Mouse (Mus musculus): ENCODE data around the gene Tlx1. TPM values are rescaled to one million over a fixed set of nuclear protein-coding genes. Genes with fewer than 3 reads are reported as not detected.
A peak's percentile ranks its signal among the peaks of the same experiment; 100 is the strongest.

The Tlx1 gene
- not detected in 2 replicates for polyA plus RNA-seq (2015; fragmentation: Nextera tagmentation; extraction: Ambion mirVana)

DNA sequence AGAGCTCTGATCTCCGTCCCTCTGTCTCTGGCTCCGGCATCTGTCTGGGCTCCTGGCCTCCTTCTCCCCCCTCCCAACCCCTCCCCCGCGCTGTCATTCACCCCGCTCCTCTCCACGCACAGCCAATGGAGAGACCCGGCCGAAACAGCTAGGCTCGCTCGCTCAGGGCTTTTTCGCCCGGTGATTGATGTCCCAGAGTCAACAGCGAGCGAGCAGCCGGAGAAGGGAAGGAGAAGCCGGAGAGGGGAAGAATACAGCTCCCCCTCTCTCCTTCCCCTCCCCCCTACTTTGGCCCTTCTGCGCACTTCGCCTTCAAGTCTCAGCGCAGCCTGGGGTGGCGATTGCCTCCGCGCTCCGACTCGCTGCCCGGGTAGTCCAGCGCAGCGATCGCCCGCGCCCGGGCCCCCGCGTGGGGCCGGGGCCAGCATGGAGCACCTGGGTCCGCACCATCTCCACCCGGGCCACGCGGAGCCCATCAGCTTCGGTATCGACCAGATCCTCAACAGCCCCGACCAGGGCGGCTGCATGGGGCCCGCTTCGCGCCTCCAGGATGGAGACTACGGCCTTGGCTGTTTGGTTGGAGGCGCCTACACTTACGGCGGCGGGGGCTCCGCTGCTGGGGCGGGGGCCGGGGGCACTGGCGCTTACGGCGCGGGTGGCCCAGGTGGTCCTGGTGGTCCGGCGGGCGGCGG is at the start of gene Tlx1:
Gene Tlx1, plus strand, starts transcription at position 191 of the 692 bp plus-strand sequence.
- Histone ChIP-seq H3K9ac (ENCODE audit: low read length) (no peak within 1 kb of the TSS), H3K4me3 (ENCODE audit: low read length) (peak within 1 kb of the TSS; percentile 30), H3K4me2 (ENCODE audit: low read depth, low read length) (peak within 1 kb of the TSS; percentile 39; the same call in 1 of the 2 replicates), H3K36me3 (ENCODE audit: control insufficient read depth, insufficient read depth, low read length) (no peaks in the 10 kb centered on the region), H3K27ac (ENCODE audit: low read length) (no peak within 1 kb of the TSS), H3K4me1 (replicated peaks; ENCODE audit: control insufficient read depth, insufficient read depth, low read length) (peaks cover 11% of the 10 kb centered on the region), H3K27me3 (ENCODE audit: control insufficient read depth, insufficient read depth, low read depth, low read length) (peaks cover 95% of the 10 kb centered on the region), H3K9me3 (ENCODE audit: control insufficient read depth, low read length) (no peaks in the 10 kb centered on the region; the same call in 1 of the 2 replicates)
- WGBS = under 1% methylated on average over 55 of the region's 61 CpGs
- ATAC-seq (ENCODE audit: low read depth) = peak; percentile 31; the same call in 1 of the 2 replicates

DNA sequence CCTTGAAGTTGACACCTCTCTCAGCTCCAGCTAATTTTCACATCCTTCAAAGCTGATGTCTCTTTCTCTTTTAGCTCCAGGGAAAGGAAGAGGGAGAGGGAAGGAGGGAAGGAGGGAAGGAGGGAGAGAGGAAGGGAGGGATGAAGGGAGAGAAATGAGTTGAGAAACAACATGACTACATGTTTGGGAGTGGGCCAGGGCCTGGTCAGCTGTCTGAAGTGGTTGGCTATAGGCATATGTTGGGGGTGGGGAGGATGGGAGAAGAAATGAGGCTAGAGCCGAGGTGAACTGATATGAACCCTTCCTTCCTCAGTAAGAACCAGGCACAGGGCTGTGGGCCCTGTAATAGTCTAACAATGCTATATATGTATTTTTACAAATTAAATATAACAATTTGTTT is 44.9 kb upstream of the Tlx1 start:
- no peak overlapping the region for H3K27ac ChIP-seq (ENCODE audit: low read length)
- H3K4me2 ChIP-seq (ENCODE audit: low read depth, low read length) = no peak overlapping the region
- no peaks in the 10 kb centered on the region for H3K4me1 ChIP-seq (replicated peaks; ENCODE audit: control insufficient read depth, insufficient read depth, low read length)
- H3K4me3 ChIP-seq (ENCODE audit: low read length) = no peak overlapping the region
- H3K9ac ChIP-seq (ENCODE audit: low read length) = no peak overlapping the region
- H3K27me3 ChIP-seq (ENCODE audit: control insufficient read depth, insufficient read depth, low read depth, low read length) = peaks cover 20% of the 10 kb centered on the region
- no peaks in the 10 kb centered on the region for H3K36me3 ChIP-seq (ENCODE audit: control insufficient read depth, insufficient read depth, low read length)
- ATAC-seq (ENCODE audit: low read depth) = no peak
- WGBS = 14% methylated on average over 1 of the region's 1 CpGs
- no peaks in the 10 kb centered on the region for H3K9me3 ChIP-seq (ENCODE audit: control insufficient read depth, low read length)

DNA sequence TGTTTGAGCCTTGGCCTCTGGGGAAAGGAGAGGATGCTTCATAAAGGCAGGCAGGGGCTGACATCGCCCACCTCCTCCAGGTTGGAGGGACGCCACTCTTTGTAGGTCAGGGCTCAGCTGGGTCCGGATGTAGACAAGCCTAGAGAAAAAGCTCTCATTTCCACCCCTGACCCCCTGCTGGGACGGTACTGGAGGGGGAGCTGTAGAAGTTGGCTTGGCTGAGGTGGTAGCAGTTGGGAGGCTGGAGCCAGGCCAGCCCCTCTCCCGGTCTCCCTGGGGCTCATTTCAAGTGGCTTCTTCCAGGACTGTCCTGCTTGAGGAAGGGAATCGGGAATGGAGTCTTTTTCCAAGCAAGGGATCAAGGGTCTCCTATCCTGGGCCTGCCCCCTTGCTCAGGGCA is 43.8 kb upstream of the Tlx1 start:
- Histone ChIP-seq H3K4me3 (ENCODE audit: low read length) (no peak overlapping the region), H3K9ac (ENCODE audit: low read length) (no peak overlapping the region), H3K4me2 (ENCODE audit: low read depth, low read length) (no peak overlapping the region), H3K9me3 (ENCODE audit: control insufficient read depth, low read length) (no peaks in the 10 kb centered on the region), H3K27ac (ENCODE audit: low read length) (no peak overlapping the region), H3K4me1 (replicated peaks; ENCODE audit: control insufficient read depth, insufficient read depth, low read length) (no peaks in the 10 kb centered on the region), H3K27me3 (ENCODE audit: control insufficient read depth, insufficient read depth, low read depth, low read length) (peaks cover 20% of the 10 kb centered on the region), H3K36me3 (ENCODE audit: control insufficient read depth, insufficient read depth, low read length) (no peaks in the 10 kb centered on the region)
- WGBS = 34% methylated on average over 6 of the region's 6 CpGs
- ATAC-seq (ENCODE audit: low read depth) = no peak

DNA sequence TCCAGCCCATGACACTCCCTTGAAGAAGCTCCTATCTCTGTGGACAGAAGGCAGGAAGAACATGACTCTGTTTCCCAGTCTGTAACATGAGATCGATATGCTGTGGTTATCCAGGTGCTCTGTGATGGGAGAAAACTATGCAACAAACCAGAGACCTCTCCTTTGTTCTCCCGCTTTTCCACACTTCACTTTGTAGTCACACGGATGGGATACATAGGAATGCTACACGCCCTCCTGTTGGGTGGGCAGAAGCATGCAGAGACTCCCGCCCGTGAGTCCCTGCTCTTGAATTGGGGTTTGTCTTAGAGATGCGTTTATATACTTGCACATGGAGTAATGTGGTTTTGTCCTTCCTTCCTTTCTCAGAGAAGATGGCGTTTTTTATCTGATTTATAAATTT is 39.8 kb upstream of the Tlx1 start:
- Histone ChIP-seq H3K27ac (ENCODE audit: low read length) (no peak overlapping the region), H3K4me3 (ENCODE audit: low read length) (no peak overlapping the region), H3K27me3 (ENCODE audit: control insufficient read depth, insufficient read depth, low read depth, low read length) (no peaks in the 10 kb centered on the region; the same call in 1 of the 2 replicates), H3K9ac (ENCODE audit: low read length) (no peak overlapping the region), H3K4me2 (ENCODE audit: low read depth, low read length) (no peak overlapping the region), H3K36me3 (ENCODE audit: control insufficient read depth, insufficient read depth, low read length) (no peaks in the 10 kb centered on the region), H3K9me3 (ENCODE audit: control insufficient read depth, low read length) (no peaks in the 10 kb centered on the region), H3K4me1 (replicated peaks; ENCODE audit: control insufficient read depth, insufficient read depth, low read length) (peaks cover 4% of the 10 kb centered on the region)
- ATAC-seq (ENCODE audit: low read depth) = no peak
- 54% methylated on average over 8 of the region's 8 CpGs for WGBS

DNA sequence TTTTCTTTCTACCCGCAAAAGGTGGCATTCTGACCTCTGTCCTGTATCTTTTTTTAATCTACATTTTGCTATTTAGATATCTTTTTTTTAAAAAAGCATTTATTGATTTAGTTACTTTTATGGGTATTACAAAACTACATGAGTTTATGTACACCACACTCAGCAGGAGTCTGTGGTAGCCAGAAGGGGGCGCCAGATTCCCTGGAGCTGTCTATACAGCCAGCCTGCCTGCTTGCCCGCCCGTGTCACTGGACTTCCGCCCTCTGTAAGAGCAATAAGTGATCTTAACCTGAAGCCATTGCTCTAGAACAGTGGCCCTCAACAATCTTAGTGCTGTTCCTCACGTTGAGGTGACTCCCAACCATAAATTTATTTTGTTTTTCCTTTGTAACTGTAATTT is 38.0 kb upstream of the Tlx1 start:
- Histone ChIP-seq H3K4me3 (ENCODE audit: low read length) (no peak overlapping the region), H3K9me3 (ENCODE audit: control insufficient read depth, low read length) (no peaks in the 10 kb centered on the region), H3K4me1 (replicated peaks; ENCODE audit: control insufficient read depth, insufficient read depth, low read length) (peaks cover 4% of the 10 kb centered on the region), H3K9ac (ENCODE audit: low read length) (no peak overlapping the region), H3K27ac (ENCODE audit: low read length) (no peak overlapping the region), H3K4me2 (ENCODE audit: low read depth, low read length) (no peak overlapping the region), H3K36me3 (ENCODE audit: control insufficient read depth, insufficient read depth, low read length) (no peaks in the 10 kb centered on the region), H3K27me3 (ENCODE audit: control insufficient read depth, insufficient read depth, low read depth, low read length) (no peaks in the 10 kb centered on the region; the same call in 1 of the 2 replicates)
- no peak for ATAC-seq (ENCODE audit: low read depth)
- 85% methylated on average over 6 of the region's 6 CpGs for WGBS

DNA sequence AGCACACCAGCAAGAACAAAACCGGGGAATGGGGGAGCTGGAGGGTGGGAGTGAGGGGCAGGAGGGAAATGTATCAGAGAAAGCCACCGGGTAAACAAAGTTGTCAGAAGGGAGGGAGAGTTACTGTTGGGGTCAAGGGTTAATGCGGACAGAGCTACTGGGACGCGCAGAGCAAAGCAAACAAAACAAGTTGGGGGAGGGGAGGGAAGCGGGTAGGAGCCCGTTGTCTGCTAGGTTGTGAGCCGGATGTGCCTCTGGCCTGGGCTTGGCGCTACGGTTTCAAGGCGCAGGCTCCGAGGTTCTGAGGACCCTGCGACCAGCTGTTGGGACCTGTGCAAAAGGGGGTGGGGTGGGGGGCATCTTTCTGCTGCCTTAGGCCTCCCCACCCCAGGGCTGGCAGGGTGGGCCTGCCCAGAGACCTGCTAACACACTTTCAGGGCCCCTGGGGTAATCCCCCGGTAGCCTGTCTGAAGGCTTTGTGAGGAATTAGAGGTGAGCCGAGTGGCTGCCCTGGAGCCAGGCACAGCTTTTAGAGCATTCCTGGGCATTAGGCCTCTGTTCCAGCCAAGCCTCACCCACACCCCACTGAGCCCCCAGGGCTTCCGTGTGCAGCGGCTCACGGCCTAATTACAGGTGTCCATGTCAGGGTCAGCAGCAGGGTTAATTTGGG is 36.6 kb upstream of the Tlx1 start:
- Histone ChIP-seq H3K4me1 (replicated peaks; ENCODE audit: control insufficient read depth, insufficient read depth, low read length) (peaks cover 4% of the 10 kb centered on the region), H3K27me3 (ENCODE audit: control insufficient read depth, insufficient read depth, low read depth, low read length) (no peaks in the 10 kb centered on the region; the same call in 1 of the 2 replicates), H3K9me3 (ENCODE audit: control insufficient read depth, low read length) (no peaks in the 10 kb centered on the region), H3K4me3 (ENCODE audit: low read length) (no peak overlapping the region), H3K36me3 (ENCODE audit: control insufficient read depth, insufficient read depth, low read length) (no peaks in the 10 kb centered on the region), H3K27ac (ENCODE audit: low read length) (no peak overlapping the region), H3K9ac (ENCODE audit: low read length) (0 out of 2 replicates have a peak overlapping the region, but pooled peaks have one; percentile 34), H3K4me2 (ENCODE audit: low read depth, low read length) (no peak overlapping the region)
- no peak for ATAC-seq (ENCODE audit: low read depth)
- WGBS = 5% methylated on average over 18 of the region's 18 CpGs

DNA sequence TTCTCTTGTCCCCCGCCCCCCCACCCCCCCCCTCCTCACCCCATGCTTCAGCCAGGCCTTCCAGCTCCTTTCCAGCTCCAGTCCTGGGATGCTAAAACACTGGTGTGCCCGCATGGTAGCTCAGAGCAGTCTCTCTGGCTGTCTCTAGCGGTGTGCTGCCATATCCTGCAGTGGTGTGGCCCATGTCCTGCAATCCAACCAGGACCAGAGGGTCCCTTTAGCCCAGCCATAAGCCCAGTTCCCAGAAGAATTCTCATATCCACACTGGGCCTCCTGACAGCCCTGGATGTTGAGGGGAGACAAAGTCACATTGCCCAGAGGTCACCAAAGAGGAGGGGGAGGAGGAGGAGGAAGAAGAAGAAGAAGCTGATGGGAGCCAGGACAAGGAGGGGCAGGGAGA is 35.7 kb upstream of the Tlx1 start:
- no peaks in the 10 kb centered on the region for H3K36me3 ChIP-seq (ENCODE audit: control insufficient read depth, insufficient read depth, low read length)
- H3K27me3 ChIP-seq (ENCODE audit: control insufficient read depth, insufficient read depth, low read depth, low read length) = no peaks in the 10 kb centered on the region; the same call in 1 of the 2 replicates
- peaks cover 4% of the 10 kb centered on the region for H3K4me1 ChIP-seq (replicated peaks; ENCODE audit: control insufficient read depth, insufficient read depth, low read length)
- H3K4me3 ChIP-seq (ENCODE audit: low read length) = no peak overlapping the region
- ATAC-seq (ENCODE audit: low read depth) = no peak
- WGBS = 26% methylated on average over 3 of the region's 3 CpGs
- H3K9ac ChIP-seq (ENCODE audit: low read length) = no peak overlapping the region
- H3K9me3 ChIP-seq (ENCODE audit: control insufficient read depth, low read length) = no peaks in the 10 kb centered on the region
- H3K4me2 ChIP-seq (ENCODE audit: low read depth, low read length) = no peak overlapping the region
- no peak overlapping the region for H3K27ac ChIP-seq (ENCODE audit: low read length)

DNA sequence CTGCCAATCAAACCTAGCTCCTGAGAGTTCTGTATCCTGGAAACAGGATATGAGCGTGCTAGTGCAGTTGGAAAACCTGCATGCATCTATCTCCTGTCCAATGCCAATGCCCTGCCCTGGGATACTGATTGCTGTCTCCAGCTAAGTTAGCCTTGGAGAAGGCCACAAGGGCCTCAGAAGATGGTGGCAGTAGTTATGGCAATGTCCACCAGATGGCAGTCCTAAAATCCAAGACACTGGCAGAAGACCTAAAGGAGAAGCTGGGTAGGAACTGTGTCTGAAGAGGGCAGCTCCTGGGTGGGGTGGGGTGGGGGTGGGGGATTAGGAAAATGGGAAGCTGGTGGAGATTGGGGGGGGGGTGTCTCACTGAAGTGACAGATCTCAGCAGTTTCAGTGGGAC is 33.7 kb upstream of the Tlx1 start:
- Histone ChIP-seq H3K4me2 (ENCODE audit: low read depth, low read length) (no peak overlapping the region), H3K27me3 (ENCODE audit: control insufficient read depth, insufficient read depth, low read depth, low read length) (no peaks in the 10 kb centered on the region; the same call in 1 of the 2 replicates), H3K36me3 (ENCODE audit: control insufficient read depth, insufficient read depth, low read length) (no peaks in the 10 kb centered on the region), H3K27ac (ENCODE audit: low read length) (no peak overlapping the region), H3K9ac (ENCODE audit: low read length) (no peak overlapping the region), H3K9me3 (ENCODE audit: control insufficient read depth, low read length) (no peaks in the 10 kb centered on the region), H3K4me1 (replicated peaks; ENCODE audit: control insufficient read depth, insufficient read depth, low read length) (peaks cover 4% of the 10 kb centered on the region), H3K4me3 (ENCODE audit: low read length) (no peak overlapping the region)
- no peak for ATAC-seq (ENCODE audit: low read depth)
- 68% methylated on average over 1 of the region's 1 CpGs for WGBS

DNA sequence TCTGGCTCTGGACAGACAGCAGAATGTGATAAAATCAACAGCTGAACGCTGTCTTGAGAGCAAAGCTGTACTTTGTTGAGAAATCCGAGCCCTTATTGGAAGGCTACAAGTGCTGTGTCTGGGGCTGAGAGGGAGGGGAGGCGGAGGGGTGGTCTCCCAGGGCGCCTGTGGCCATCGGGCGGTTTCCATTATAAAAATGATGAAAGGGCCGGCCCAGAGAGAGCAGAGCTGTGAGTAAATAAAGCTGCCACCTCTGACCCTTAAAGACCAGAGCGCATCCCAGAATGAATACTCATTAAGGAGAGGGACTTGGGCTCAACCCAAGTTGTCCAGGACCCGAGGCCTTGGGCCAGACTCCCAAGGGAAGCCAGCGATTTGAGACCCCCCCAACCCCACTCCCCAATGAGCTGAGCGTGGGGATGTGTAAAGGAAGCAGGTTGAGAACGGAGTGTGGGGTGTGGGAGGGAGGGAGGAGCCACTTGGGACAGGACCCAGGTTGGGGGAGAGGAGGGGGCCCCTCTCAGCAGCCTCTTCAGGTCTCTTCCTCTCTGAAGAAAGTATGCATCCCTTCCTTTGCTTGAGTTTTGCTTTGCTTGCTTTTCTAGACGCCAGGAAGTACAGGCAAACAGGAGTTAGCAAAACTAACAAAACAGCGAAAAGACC is 18.4 kb upstream of the Tlx1 start:
- H3K4me2 ChIP-seq (ENCODE audit: low read depth, low read length) = no peak overlapping the region
- no peak overlapping the region for H3K27ac ChIP-seq (ENCODE audit: low read length)
- no peak overlapping the region for H3K4me3 ChIP-seq (ENCODE audit: low read length)
- WGBS = 10% methylated on average over 14 of the region's 14 CpGs
- H3K9ac ChIP-seq (ENCODE audit: low read length) = no peak overlapping the region
- H3K36me3 ChIP-seq (ENCODE audit: control insufficient read depth, insufficient read depth, low read length) = no peaks in the 10 kb centered on the region
- H3K4me1 ChIP-seq (replicated peaks; ENCODE audit: control insufficient read depth, insufficient read depth, low read length) = peaks cover 6% of the 10 kb centered on the region; the same call in 1 of the 2 replicates
- ATAC-seq (ENCODE audit: low read depth) = peak; percentile 71
- peaks cover 32% of the 10 kb centered on the region for H3K27me3 ChIP-seq (ENCODE audit: control insufficient read depth, insufficient read depth, low read depth, low read length)
- H3K9me3 ChIP-seq (ENCODE audit: control insufficient read depth, low read length) = no peaks in the 10 kb centered on the region
